In the genomic region with DNA sequence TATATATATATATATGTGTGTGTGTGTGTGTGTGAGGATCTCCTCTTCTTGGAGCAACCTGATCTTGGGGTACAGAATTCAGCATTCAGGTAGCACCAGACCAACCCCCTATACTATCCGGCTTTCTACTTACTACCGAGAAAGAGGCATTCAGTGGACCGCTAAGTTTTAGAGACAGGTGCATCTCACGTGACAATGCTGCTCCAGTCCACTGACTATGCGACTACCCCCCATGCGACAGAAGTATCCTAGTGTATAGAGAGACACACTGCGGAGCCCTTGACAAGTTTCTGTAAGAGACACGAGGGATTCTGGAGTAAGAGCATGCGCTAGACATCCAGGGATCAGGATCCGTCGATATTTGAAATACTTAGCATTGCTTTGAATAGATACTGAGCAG, we compare ENCODE assay signal across 31 mouse cellular contexts.
"Had no signal": no experiment of that assay in that cellular context is flagged by ENCODE, and none has a peak within 500 bp of the region (broad histone marks: within the 10 kb centered on the region; RNA-seq: fewer than 3 reads in every experiment).

No protein-coding gene starts in this region.

- H3K9me3 ChIP-seq: heart, embryonic 12.5 days; heart, embryonic 13.5 days; heart, embryonic 15.5 days; hindbrain, embryonic 10.5 days; hindbrain, embryonic 12.5 days; hindbrain, embryonic 13.5 days; hindbrain, embryonic 15.5 days; intestine, embryonic 15.5 days; kidney, embryonic 15.5 days had no signal

- H3K4me2 ChIP-seq: heart, embryonic 11.5 days; heart, embryonic 12.5 days; heart, embryonic 13.5 days; heart, embryonic 15.5 days; hindbrain, embryonic 12.5 days; hindbrain, embryonic 13.5 days; hindbrain, embryonic 14.5 days; hindbrain, embryonic 15.5 days; intestine, embryonic 15.5 days; kidney, embryonic 15.5 days had no signal

- DNase-seq: heart, postnatal 10 days; heart, postnatal 14 days; heart, postnatal 36 days; heart, postnatal 4 days; kidney, adult 11 months; kidney, adult 18-20 months; kidney, adult 2 months; kidney, adult 8-10 months; kidney, adult 9 months; kidney, postnatal 10 days; kidney, postnatal 14 days; kidney, postnatal 25 days; kidney, postnatal 36 days; kidney, postnatal 4 days; layer of hippocampus, adult 9-11 months; layer of hippocampus, postnatal 36 days had no signal

- H3K36me3 ChIP-seq: heart, embryonic 12.5 days; heart, embryonic 13.5 days; heart, embryonic 15.5 days; hindbrain, embryonic 10.5 days; hindbrain, embryonic 12.5 days; hindbrain, embryonic 13.5 days; hindbrain, embryonic 15.5 days; intestine, embryonic 15.5 days; kidney, embryonic 15.5 days had no signal

- H3K9ac ChIP-seq: heart, embryonic 12.5 days; heart, embryonic 13.5 days; heart, embryonic 15.5 days; hindbrain, embryonic 12.5 days; hindbrain, embryonic 13.5 days; hindbrain, embryonic 14.5 days; hindbrain, embryonic 15.5 days; intestine, embryonic 15.5 days; kidney, embryonic 15.5 days had no signal

- H3K27ac ChIP-seq: heart, embryonic 13.5 days; heart, embryonic 15.5 days; hindbrain, embryonic 10.5 days; hindbrain, embryonic 12.5 days; hindbrain, embryonic 13.5 days; hindbrain, embryonic 14.5 days; hindbrain, embryonic 15.5 days; hindbrain, postnatal 0 days; intestine, embryonic 15.5 days; kidney, embryonic 15.5 days; kidney, postnatal 0 days; layer of hippocampus, adult 2 months; left cerebral cortex, adult 2 months had no signal

- H3K4me3 ChIP-seq: heart, embryonic 12.5 days; heart, embryonic 13.5 days; heart, embryonic 15.5 days; hindbrain, embryonic 10.5 days; hindbrain, embryonic 12.5 days; hindbrain, embryonic 13.5 days; hindbrain, embryonic 15.5 days; intestine, embryonic 15.5 days; kidney, embryonic 15.5 days; layer of hippocampus, adult 2 months; left cerebral cortex, adult 2 months had no signal

- H3K27me3 ChIP-seq: hindbrain, embryonic 13.5 days; hindbrain, embryonic 15.5 days; intestine, embryonic 15.5 days; kidney, embryonic 15.5 days had no signal
